Mouse (Mus musculus) erythroblast, embryonic 14.5 days (primary cell): ENCODE results near the gene Rap1gds1. TPM values are rescaled to one million over a fixed set of nuclear protein-coding genes. Genes with fewer than 3 reads are reported as not detected.

Experiments used
- H3K27me3 ChIP-seq: 2 replicates; pipeline ENCODE4 v1.6.1; 2012; ENCODE audit warnings: inconsistent platforms; ENCODE audit not compliant: control insufficient read depth
- H3K36me3 ChIP-seq: 2 replicates; pipeline ENCODE4 v1.6.1; 2012; ENCODE audit warnings: mild to moderate bottlenecking, inconsistent platforms; ENCODE audit not compliant: control insufficient read depth
- H3K4me1 ChIP-seq: 2 replicates; pipeline ENCODE4 v1.6.1; 2012; ENCODE audit warnings: inconsistent platforms; ENCODE audit not compliant: control insufficient read depth
- H3K4me3 ChIP-seq: replicated peaks from 2 replicates; pipeline ENCODE3; 2012; ENCODE audit warnings: moderate library complexity, mild to moderate bottlenecking, inconsistent platforms
- H3K9me3 ChIP-seq: 2 replicates; pipeline ENCODE4 v1.6.1; 2012; ENCODE audit warnings: low read length, inconsistent platforms, mixed read lengths; ENCODE audit not compliant: control insufficient read depth
- GATA1 ChIP-seq: IDR thresholded peaks from 2 replicates; pipeline ENCODE4 v1.6.1; 2012; ENCODE audit warnings: low read length, inconsistent platforms, mixed read lengths
- TAL1 ChIP-seq: IDR thresholded peaks from 3 replicates; pipeline ENCODE4 v1.6.1; 2012; ENCODE audit warnings: low read length, inconsistent platforms, mixed read lengths
- polyA plus RNA-seq: library from polyadenylated mRNA; stranded (reverse); fragments of >175 nt; gene quantifications from 2 replicates; pipeline ENCODE4 v1.2.3, GENCODE M21; 2012

The Rap1gds1 gene
- polyA plus RNA-seq, 1 experiment = 0.17 TPM

GRCm38 (mm10) chr3:138927437-138927836 lies 147.6 kb downstream of the Rap1gds1 start:
- Histone ChIP-seq H3K4me3 (no peak overlapping the region), H3K27me3 (no peaks in the 10 kb centered on the region), H3K9me3 (no peaks in the 10 kb centered on the region), H3K4me1 (no peaks in the 10 kb centered on the region), H3K36me3 (peaks cover 14% of the 10 kb centered on the region)
- no peak for TF ChIP-seq GATA1
- no peak for TF ChIP-seq TAL1

DNA sequence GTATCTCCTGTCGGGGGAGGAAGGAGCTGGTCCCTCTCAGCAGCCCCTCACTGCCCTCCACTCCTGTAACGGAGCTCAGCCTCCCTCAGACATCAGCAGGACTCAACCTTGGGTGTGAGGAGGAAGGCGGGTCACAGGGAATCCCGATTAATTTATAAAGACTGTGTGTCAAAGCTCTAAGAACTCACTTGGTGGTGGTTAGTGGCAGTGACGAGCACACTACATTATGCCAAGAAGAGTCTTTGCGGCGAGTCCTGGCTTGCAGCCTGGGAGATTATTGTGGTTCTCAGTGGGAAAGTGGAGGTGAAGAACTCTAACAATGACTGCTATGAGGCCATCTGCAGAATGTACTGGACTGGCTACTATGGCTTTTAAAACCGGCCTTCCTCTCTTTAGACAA lies 148.8 kb downstream of the Rap1gds1 start:
- Histone ChIP-seq H3K27me3 (no peaks in the 10 kb centered on the region), H3K9me3 (no peaks in the 10 kb centered on the region), H3K4me1 (no peaks in the 10 kb centered on the region), H3K4me3 (no peak overlapping the region), H3K36me3 (peaks cover 14% of the 10 kb centered on the region)
- no peak for TF ChIP-seq TAL1
- TF ChIP-seq GATA1 = no peak

DNA sequence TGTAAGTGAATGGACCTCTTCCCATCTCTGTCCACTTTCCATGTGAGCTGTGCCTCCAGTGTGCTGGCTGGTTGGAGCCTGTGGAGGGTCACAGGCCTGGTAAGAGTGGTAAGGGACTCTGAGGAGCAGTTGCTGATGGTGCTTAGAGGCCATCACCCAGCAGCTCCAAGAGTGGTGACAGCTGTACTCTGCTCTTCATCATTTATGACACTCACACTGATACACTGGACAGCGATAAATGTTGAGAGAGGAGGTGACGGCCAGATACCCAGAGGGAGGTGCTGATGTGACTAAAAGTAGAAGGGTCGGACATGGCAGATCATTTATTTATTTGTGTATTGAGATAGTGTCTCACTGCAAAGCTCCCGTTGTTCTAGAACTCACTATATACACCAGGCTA lies 156.8 kb downstream of the Rap1gds1 start:
- H3K27me3 ChIP-seq = no peaks in the 10 kb centered on the region
- H3K9me3 ChIP-seq = no peaks in the 10 kb centered on the region
- H3K4me1 ChIP-seq = no peaks in the 10 kb centered on the region
- no peaks in the 10 kb centered on the region for H3K36me3 ChIP-seq
- TF ChIP-seq GATA1 (no peak), TAL1 (no peak)
- H3K4me3 ChIP-seq = no peak overlapping the region

GRCm38 (mm10) chr3:138917016-138917415 lies 158.0 kb downstream of the Rap1gds1 start:
- no peaks in the 10 kb centered on the region for H3K27me3 ChIP-seq
- H3K4me1 ChIP-seq = no peaks in the 10 kb centered on the region
- no peaks in the 10 kb centered on the region for H3K9me3 ChIP-seq
- TF ChIP-seq TAL1 (no peak), GATA1 (no peak)
- no peak overlapping the region for H3K4me3 ChIP-seq
- no peaks in the 10 kb centered on the region for H3K36me3 ChIP-seq

GRCm38 (mm10) chr3:138916591-138916990 lies 158.4 kb downstream of the Rap1gds1 start:
- H3K9me3 ChIP-seq = no peaks in the 10 kb centered on the region
- no peaks in the 10 kb centered on the region for H3K4me1 ChIP-seq
- H3K4me3 ChIP-seq = no peak overlapping the region
- no peaks in the 10 kb centered on the region for H3K27me3 ChIP-seq
- TF ChIP-seq GATA1 = no peak
- no peaks in the 10 kb centered on the region for H3K36me3 ChIP-seq

DNA sequence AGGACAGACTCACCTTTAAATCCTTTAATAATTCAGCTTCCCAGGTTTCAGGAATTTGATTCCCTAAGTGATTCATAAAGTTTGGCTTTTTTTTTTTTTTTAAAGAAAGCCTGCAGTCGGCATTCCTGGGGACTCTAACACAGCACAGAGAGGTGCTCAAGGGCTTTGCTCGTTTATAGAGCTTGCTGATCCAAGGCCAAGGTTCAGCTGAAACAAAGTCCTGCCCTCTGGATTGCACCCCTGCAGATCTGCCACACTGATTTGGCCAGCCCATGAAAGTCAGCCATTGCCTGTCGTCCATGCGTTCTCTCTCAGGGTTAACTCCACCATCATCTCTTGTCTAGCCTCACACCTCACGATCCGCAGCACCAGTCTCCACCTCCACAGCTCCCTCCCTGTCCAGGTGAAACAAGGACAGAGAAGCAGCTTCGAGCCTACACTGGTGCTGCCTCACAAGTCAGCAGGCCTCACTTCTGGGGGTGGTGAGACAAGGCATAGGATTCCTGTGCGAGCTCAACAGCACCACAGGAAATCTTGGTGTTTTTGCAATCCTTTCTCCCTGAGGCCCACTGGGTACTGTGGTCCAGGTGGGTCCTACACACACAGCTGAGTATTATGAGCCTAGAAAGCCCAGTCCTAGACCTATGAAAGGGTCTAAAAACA lies 160.2 kb downstream of the Rap1gds1 start:
- no peak for TF ChIP-seq GATA1
- TF ChIP-seq TAL1 = no peak
- Histone ChIP-seq H3K27me3 (no peaks in the 10 kb centered on the region), H3K4me1 (no peaks in the 10 kb centered on the region), H3K36me3 (no peaks in the 10 kb centered on the region), H3K9me3 (no peaks in the 10 kb centered on the region), H3K4me3 (no peak overlapping the region)

DNA sequence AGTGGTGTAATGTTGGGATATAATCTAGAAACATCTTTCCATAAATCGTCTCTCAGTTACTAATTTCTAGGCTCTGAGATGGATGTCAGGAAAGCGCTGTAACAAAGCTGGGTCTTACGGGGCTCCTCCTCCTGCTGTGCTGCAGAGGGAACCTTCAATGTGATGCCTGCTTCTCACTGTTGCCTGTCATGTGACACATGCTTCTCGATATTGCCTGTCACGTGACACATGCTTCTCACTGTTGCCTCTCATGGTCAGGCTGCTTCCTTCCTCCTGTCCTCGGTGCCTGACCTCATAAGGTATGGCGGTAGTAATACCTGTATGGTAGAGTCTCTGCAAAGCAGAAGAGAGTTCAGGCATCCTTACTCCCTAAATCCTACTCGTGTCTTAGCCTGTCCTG lies 162.5 kb downstream of the Rap1gds1 start:
- Histone ChIP-seq H3K27me3 (no peaks in the 10 kb centered on the region), H3K9me3 (no peaks in the 10 kb centered on the region), H3K36me3 (no peaks in the 10 kb centered on the region), H3K4me3 (no peak overlapping the region), H3K4me1 (no peaks in the 10 kb centered on the region)
- TF ChIP-seq GATA1 = no peak
- no peak for TF ChIP-seq TAL1

DNA sequence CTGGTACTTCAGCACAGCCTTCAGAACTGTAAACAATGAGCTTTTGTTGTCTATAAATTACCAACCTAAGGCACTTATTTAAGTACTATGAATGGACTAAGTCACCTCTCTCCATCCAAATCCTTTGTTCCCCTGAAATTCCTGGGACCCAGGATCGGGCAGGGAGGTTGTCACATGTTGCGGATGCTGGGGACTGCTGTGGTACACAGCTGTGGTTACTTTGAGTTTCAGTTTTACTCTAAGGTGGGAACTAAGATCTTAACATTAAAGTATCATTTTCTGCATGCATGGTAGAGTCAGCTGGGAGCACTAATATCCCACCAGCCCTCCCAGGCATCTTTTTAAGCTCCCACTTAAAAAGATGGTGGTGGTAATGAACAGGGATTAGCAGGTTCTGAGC lies 165.7 kb downstream of the Rap1gds1 start:
- no peak overlapping the region for H3K4me3 ChIP-seq
- no peaks in the 10 kb centered on the region for H3K27me3 ChIP-seq
- H3K4me1 ChIP-seq = no peaks in the 10 kb centered on the region
- H3K9me3 ChIP-seq = no peaks in the 10 kb centered on the region
- H3K36me3 ChIP-seq = no peaks in the 10 kb centered on the region
- TF ChIP-seq TAL1 = no peak
- TF ChIP-seq GATA1 = no peak

DNA sequence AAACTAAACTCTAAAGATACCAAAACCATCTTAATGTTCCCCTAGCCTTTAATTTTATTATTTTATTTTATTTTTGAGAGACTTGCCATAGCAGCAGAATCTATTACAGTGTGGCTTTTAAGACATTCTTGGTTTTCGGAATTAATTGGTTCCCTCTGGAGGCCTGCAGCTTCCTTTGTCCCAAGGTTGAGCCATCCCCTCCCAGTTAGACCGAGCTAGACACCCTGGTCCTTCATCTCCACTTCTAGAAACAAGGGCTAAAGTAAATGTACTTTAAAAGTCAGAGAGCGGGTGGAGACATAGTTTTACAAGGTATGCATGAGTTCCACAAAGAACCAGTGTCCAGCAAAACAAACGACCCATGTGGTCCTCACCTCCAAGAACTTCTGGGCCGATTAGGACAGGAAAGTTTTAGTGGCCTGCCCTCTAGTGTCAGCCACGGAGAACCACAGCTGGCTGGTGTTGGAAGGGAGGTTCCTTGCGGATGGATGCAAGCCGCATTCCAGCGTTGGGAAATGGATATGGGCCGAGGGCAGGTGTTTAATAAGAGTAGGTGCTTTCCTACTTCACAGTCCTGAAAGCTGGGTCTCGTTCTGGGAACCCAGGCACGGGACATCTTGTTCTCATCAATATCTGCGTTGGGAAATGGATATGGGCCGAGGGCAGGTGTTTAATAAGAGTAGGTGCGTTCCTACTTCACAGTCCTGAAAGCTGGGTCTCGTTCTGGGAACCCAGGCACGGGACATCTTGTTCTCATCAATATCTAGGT lies 168.7 kb downstream of the Rap1gds1 start:
- Histone ChIP-seq H3K4me3 (no peak overlapping the region), H3K27me3 (no peaks in the 10 kb centered on the region), H3K4me1 (no peaks in the 10 kb centered on the region), H3K36me3 (no peaks in the 10 kb centered on the region), H3K9me3 (no peaks in the 10 kb centered on the region)
- no peak for TF ChIP-seq GATA1
- TF ChIP-seq TAL1 = no peak
